Mouse (Mus musculus) T-helper 2 cell (primary cell): ENCODE measurements around the gene Fam149b.
"Not testable (repeated sequence)": the region's sequence is repeated elsewhere in the genome, so short reads cannot be mapped to it uniquely, and the experiment has no call there.

ENCODE experiments used
- in situ Hi-C: fragments of 300-600 bp; cut with MboI, MseI; formaldehyde crosslinking; loops from one replicate; pipeline ENCODE4 v1.15.1; 2025; ENCODE audit warnings: high pct_unique_total_duplicates

Gene Fam149b

GRCm38 (mm10) chr14:20347991-20348541 lies at the start of gene Fam149b, which contains the start of gene Ecd:
Gene Fam149b (plus strand): TSS chr14:20348162.
Gene Ecd (minus strand): TSS chr14:20348121.
- in situ Hi-C loops, result loop anchor here (5.0 kb wide), 1 partner anchor 44 kb away; the partner anchor contains the start of gene Mrps16

GRCm38 (mm10) chr14:20305085-20305484 lies 42.9 kb upstream of the Fam149b start:
- in situ Hi-C loops, result not testable (repeated sequence)

- in situ Hi-C loops, result no loop called here
Observed at GRCm38 (mm10) chr14:20315137-20315536, 32.8 kb upstream of the Fam149b start.

GRCm38 (mm10) chr14:20319420-20319819 lies 28.5 kb upstream of the Fam149b start:
- in situ Hi-C loops, result no loop called here

- in situ Hi-C loops, result no loop called here
Observed at GRCm38 (mm10) chr14:20324196-20324595, 23.8 kb upstream of the Fam149b start.

GRCm38 (mm10) chr14:20328474-20328873 lies 19.5 kb upstream of the Fam149b start:
- in situ Hi-C loops, result no loop called here

GRCm38 (mm10) chr14:20331316-20331715 lies 16.6 kb upstream of the Fam149b start:
- in situ Hi-C loops, result no loop called here

- in situ Hi-C loops, result no loop called here
Observed at GRCm38 (mm10) chr14:20339415-20339814, 8.5 kb upstream of the Fam149b start.

- in situ Hi-C loops, result no loop called here
Observed at GRCm38 (mm10) chr14:20340149-20340548, 7.8 kb upstream of the Fam149b start.

GRCm38 (mm10) chr14:20340866-20341265 lies 7.1 kb upstream of the Fam149b start:
- in situ Hi-C loops, result no loop called here

- in situ Hi-C loops, result loop anchor here (5.0 kb wide), 1 partner anchor 46 kb away; the partner anchor contains the start of gene Mrps16
Observed at GRCm38 (mm10) chr14:20345885-20346284, 2.1 kb upstream of the Fam149b start.

- in situ Hi-C loops, result loop anchor here (5.0 kb wide), 1 partner anchor 45 kb away; the partner anchor contains the start of gene Mrps16
Observed at GRCm38 (mm10) chr14:20347441-20347990, 446 bp upstream of the Fam149b start.

- in situ Hi-C loops, result no loop called here
Observed at GRCm38 (mm10) chr14:20363230-20363629, 15.3 kb downstream of the Fam149b start.

GRCm38 (mm10) chr14:20368271-20368670 lies 20.3 kb downstream of the Fam149b start:
- in situ Hi-C loops, result no loop called here

- in situ Hi-C loops, result no loop called here
Observed at GRCm38 (mm10) chr14:20370798-20371197, 22.8 kb downstream of the Fam149b start.

- in situ Hi-C loops, result no loop called here
Observed at GRCm38 (mm10) chr14:20371854-20372253, 23.9 kb downstream of the Fam149b start.

GRCm38 (mm10) chr14:20377112-20377521 lies 29.2 kb downstream of the Fam149b start:
- in situ Hi-C loops, result no loop called here

GRCm38 (mm10) chr14:20378313-20379061 lies 30.5 kb downstream of the Fam149b start:
- in situ Hi-C loops, result no loop called here

- in situ Hi-C loops, result no loop called here
Observed at GRCm38 (mm10) chr14:20379087-20379640, 31.2 kb downstream of the Fam149b start.

- in situ Hi-C loops, result no loop called here
Observed at GRCm38 (mm10) chr14:20379753-20380430, 31.9 kb downstream of the Fam149b start.

GRCm38 (mm10) chr14:20388441-20389129 lies 40.6 kb downstream of the Fam149b start, which contains the start of gene Dnajc9:
Gene Dnajc9 (minus strand): TSS chr14:20388910.
- in situ Hi-C loops, result no loop called here
